Mouse (Mus musculus) cortical plate, adult 2 months (tissue): Measurements from ENCODE around the gene Itpr2.

ENCODE experiments used
- CTCF ChIP-seq: fragments of 200-500 bp; IDR thresholded peaks from 2 replicates; pipeline ENCODE4 v1.5.1; 2011; ENCODE audit warnings: mild to moderate bottlenecking, control low read depth, low read length; ENCODE audit not compliant: insufficient read depth; ENCODE audit errors: extremely low read depth
- POLR2A ChIP-seq: fragments of 200-500 bp; IDR thresholded peaks from 2 replicates; pipeline ENCODE4 v1.6.1; 2011; ENCODE audit warnings: mild to moderate bottlenecking, low read length, control low read depth; ENCODE audit not compliant: insufficient read depth; ENCODE audit errors: extremely low read depth

DNA sequence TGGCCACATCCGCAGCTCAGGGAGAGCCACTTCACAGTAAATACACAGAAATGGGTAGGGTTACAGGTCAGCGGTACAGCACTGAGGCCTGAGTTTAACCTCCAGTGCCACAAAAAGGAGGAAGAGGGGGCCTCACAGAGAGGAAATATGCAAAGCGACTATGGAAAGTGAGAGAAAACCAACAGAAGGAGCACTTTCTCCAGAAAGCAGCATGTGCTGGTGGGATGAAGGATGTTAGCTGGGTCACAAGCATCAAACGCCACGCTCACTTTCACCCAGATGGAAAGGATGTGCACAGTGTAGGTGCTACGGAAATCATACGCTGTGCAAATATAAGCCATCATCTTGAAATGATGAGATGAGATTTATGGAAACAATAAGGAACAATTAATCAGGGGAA, 28.3 kb upstream of the Itpr2 start:
- TF ChIP-seq CTCF = no peak
- TF ChIP-seq POLR2A = no peak
